Mouse (Mus musculus): ENCODE data around the gene Mlip.

DNA sequence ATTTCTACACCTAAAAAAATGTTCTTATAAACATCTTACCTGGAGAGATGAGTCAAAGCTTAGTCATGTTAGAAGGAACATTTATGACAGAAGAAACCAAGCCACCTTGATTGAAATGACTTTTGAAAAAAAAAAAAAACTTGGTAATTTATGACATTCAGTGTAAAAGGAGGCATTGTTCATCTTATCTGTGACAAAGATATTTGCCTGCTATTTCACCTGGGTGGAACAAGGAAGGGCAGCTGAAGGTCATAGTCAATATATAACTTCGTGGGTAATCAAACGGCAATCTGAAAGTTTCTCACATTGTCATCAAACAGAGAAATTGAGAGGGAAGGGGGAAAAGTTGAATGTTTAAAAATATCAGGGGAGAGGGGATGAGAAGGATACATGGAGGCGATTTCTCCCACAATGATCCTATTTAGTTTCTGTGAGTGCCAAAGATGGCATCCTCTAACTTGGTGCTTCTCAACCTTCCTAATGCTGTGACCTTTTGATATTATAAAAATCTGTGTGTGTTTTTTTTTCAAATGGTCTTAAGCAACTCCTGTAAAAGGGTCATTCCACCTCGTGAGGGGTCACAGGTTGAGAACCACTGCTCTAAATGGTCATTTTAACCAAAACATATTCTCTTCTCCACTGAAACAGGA is 192.4 kb downstream of the Mlip start:
- TF ChIP-seq GATA1 (IDR thresholded peaks at IDR 0.05; ENCODE audit: low read length) (no peak), TAL1 (IDR thresholded peaks at IDR 0.05; ENCODE audit: low read length) (no peak)

All from erythroblast, embryonic 14.5 days (primary cell).